Mouse (Mus musculus): ENCODE measurements at regions not wholly inside any gene's neighbourhood (a gene's known extent, or its start where the extent isn't known, plus 50 kb on each side); places are given as distances from the start of the nearest gene placed in this dataset.

- TF ChIP-seq CTCF (IDR thresholded peaks at IDR 0.05; ENCODE audit: insufficient read depth, low read length): no peak
- TF ChIP-seq POLR2A (IDR thresholded peaks at IDR 0.05; ENCODE audit: borderline replicate concordance, extremely low read depth, low read depth, low read length): no peak
Measured at GRCm38 (mm10) chr13:25754515-25755105, 484.3 kb upstream of the Nrsn1 start.

All from lung, adult 2 months (tissue).